Mouse (Mus musculus) liver, adult 2 months (tissue): ENCODE results near the gene Smim7. TPM values are rescaled to one million over a fixed set of nuclear protein-coding genes. Genes with fewer than 3 reads are reported as not detected.

ENCODE experiments used
- DNase-seq: peaks from one replicate; pipeline ENCODE4 v3.0.0-alpha.2; 2011; ENCODE audit warnings: low read depth, low spot score; ENCODE audit errors: extremely low read depth
- H3K27ac ChIP-seq: fragments of 200-500 bp; replicated peaks from 2 replicates; pipeline ENCODE4 v1.5.1; 2012; ENCODE audit warnings: low read depth, mild to moderate bottlenecking, control low read depth, inconsistent platforms, low read length; ENCODE audit not compliant: insufficient read depth
- H3K27me3 ChIP-seq: fragments of 200-500 bp; 2 replicates; pipeline ENCODE4 v1.6.1; 2012; ENCODE audit warnings: mild to moderate bottlenecking, moderate library complexity, low read length, inconsistent platforms; ENCODE audit not compliant: control insufficient read depth, insufficient read depth
- H3K36me3 ChIP-seq: fragments of 200-500 bp; 2 replicates; pipeline ENCODE4 v1.6.1; 2012; ENCODE audit warnings: low read length, inconsistent platforms; ENCODE audit not compliant: control insufficient read depth, insufficient read depth
- H3K4me1 ChIP-seq: fragments of 200-500 bp; 2 replicates; pipeline ENCODE4 v1.6.1; 2011; ENCODE audit warnings: low read length; ENCODE audit not compliant: control insufficient read depth, insufficient read depth
- H3K4me3 ChIP-seq: fragments of 200-500 bp; 2 replicates; pipeline ENCODE4 v1.5.1; 2011; ENCODE audit warnings: low read depth, mild to moderate bottlenecking, control low read depth, low read length, moderate library complexity; ENCODE audit not compliant: insufficient read depth
- H3K79me2 ChIP-seq: fragments of 200-500 bp; 2 replicates; pipeline ENCODE4 v1.6.1; 2012; ENCODE audit warnings: inconsistent platforms, mild to moderate bottlenecking, low read length, moderate library complexity; ENCODE audit not compliant: control insufficient read depth, insufficient read depth
- H3K9ac ChIP-seq: fragments of 200-500 bp; 2 replicates; pipeline ENCODE4 v1.6.1; 2012; ENCODE audit warnings: low read depth, mild to moderate bottlenecking, control low read depth, inconsistent platforms, low read length
- CTCF ChIP-seq: fragments of 200-500 bp; IDR thresholded peaks from 2 replicates; pipeline ENCODE4 v1.5.1; 2011; ENCODE audit warnings: low read depth, low read length, control low read depth
- POLR2A ChIP-seq: fragments of 200-500 bp; IDR thresholded peaks from 2 replicates; pipeline ENCODE4 v1.6.1; 2011; ENCODE audit warnings: low read length, control low read depth; ENCODE audit not compliant: insufficient read depth; ENCODE audit errors: extremely low read depth
- WGBS: fragments of 180-500 bp; shearing (Covaris S2); methylation state at CpG from one replicate; pipeline ENCODE4 v1.1.7; 2018; 5-methylcytosine and 5-hydroxymethylcytosine counted together
- polyA plus RNA-seq: library from polyadenylated mRNA; depleted of rRNA; stranded (reverse); fragments of >200 nt; gene quantifications from 2 replicates; pipeline ENCODE4 v1.2.3, GENCODE M21; 2012; rRNA removed
- total RNA-seq: library from RNA; depleted of rRNA; stranded (reverse); fragments of >200 nt; gene quantifications from 2 replicates; pipeline ENCODE4 v1.2.3, GENCODE M21; 2014; rRNA removed

Smim7 gene
- total and polyA plus RNA-seq, 2 experiments: 26.0 to 32.4 TPM

DNA sequence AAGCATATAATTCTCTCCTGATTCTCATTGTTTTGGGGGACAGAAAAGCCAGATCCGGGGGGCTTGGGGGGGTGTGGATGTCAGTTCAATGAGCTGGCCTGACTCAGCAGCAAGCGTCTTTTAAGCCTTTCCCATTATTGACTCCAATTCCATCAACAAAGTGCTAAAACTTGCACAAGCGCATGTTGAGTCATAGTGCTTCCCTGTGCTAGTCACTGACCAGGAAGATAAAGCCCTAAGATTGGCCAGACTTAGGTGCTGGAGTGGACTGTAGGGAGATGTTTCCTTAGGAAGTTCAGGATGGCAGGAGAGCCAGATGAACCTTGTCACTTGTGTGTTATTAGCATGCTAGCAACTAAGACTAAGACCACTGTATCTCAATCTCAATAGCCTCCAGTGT is 36.0 kb downstream of the Smim7 start:
- Histone ChIP-seq H3K27me3 (no peaks in the 10 kb centered on the region), H3K27ac (no peak overlapping the region), H3K36me3 (no peaks in the 10 kb centered on the region), H3K4me3 (no peak overlapping the region), H3K9ac (no peak overlapping the region), H3K4me1 (peaks cover 6% of the 10 kb centered on the region; the same call in 1 of the 2 replicates), H3K79me2 (peaks cover 51% of the 10 kb centered on the region)
- WGBS: 38% methylated on average over 3 of the region's 3 CpGs
- peak; percentile 70 for DNase-seq
- TF ChIP-seq CTCF (no peak), POLR2A (no peak)

DNA sequence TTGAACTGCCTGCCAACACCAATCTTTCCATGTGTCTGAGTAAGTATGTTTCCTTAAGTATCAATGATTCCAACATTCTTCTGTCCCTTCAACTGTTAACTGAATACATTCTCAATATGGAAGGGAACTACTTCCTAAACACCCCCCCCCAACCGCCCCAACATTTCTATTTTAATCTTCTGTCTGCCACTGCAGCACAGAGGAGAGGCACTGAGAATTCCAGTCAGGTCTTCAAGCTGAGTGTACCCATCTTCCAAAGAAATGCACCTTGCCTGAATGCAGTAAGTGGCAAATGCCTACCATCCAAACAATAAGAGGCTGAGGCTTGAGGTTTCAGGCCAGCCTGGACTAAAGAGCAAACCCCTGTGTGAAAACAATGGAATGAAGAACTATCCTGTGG is 38.8 kb downstream of the Smim7 start:
- no peak for DNase-seq

DNA sequence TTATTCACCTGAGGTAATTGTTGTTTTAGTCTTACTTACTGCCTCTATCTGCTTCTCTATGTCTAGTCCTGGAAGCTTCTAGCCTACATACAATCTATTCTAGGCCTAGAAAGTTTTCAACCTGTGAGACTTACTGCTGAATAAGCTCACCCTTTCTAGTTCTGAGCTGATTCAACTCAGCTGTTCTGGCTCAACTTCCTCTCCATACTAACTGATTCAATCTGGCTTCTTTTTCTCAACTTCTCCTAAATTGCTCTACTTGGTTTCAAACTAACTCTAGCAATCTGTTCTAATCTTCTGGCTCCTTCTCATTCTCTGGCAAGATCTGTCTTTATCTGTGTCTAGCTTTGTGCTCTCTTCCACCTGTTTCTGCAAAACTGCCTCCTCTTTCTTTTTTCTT is 49.0 kb downstream of the Smim7 start:
- H3K36me3 ChIP-seq: no peaks in the 10 kb centered on the region
- H3K4me3 ChIP-seq: no peak overlapping the region
- no peak overlapping the region for H3K9ac ChIP-seq
- H3K27me3 ChIP-seq: no peaks in the 10 kb centered on the region
- peaks cover 27% of the 10 kb centered on the region; the same call in 1 of the 2 replicates for H3K79me2 ChIP-seq
- no peak overlapping the region for H3K27ac ChIP-seq
- no peak for TF ChIP-seq CTCF
- TF ChIP-seq POLR2A: no peak
- H3K4me1 ChIP-seq: no peaks in the 10 kb centered on the region
- no peak for DNase-seq

More for the DNA sequence above, 38.8 kb downstream of the Smim7 start:
- 98% methylated on average over 1 of the region's 1 CpGs for WGBS
- Histone ChIP-seq H3K4me1 (peaks cover 6% of the 10 kb centered on the region; the same call in 1 of the 2 replicates), H3K79me2 (peaks cover 51% of the 10 kb centered on the region), H3K27ac (no peak overlapping the region), H3K27me3 (no peaks in the 10 kb centered on the region), H3K4me3 (no peak overlapping the region), H3K36me3 (no peaks in the 10 kb centered on the region), H3K9ac (no peak overlapping the region)
- TF ChIP-seq POLR2A (no peak), CTCF (no peak)

DNA sequence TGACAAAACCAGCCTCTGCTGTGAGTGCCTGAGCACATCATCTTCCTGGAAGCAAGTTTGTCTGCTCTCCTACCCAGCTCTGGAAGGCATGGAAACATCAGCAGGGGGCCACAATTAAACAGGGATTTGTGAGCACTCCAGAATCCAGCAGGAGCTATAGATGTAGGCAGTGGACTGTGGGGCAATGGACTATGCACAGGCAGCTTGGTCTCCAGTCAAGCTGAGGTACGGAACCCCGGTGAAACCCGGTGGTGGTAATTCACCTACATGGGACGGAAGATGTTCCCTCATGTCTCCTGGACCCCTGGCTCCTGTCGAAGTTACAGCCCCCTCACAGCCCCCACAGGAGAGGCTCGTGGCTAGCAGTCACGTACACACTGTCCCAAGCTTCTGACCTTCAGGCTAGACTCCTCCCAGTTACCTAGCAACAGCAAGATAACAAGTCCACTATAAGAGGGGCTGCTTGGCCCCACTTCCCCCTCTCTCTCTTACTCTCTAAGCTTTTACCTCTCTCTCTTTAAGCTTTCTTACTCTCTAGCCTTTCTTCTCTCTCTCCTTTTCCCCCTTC is 53.4 kb downstream of the Smim7 start:
- H3K4me1 ChIP-seq: no peaks in the 10 kb centered on the region
- no peak overlapping the region for H3K27ac ChIP-seq
- WGBS: 60% methylated on average over 7 of the region's 7 CpGs
- no peaks in the 10 kb centered on the region for H3K27me3 ChIP-seq
- H3K9ac ChIP-seq: no peak overlapping the region
- no peak for DNase-seq
- no peaks in the 10 kb centered on the region for H3K36me3 ChIP-seq
- no peak for TF ChIP-seq CTCF
- no peak for TF ChIP-seq POLR2A
- H3K79me2 ChIP-seq: peaks cover 34% of the 10 kb centered on the region
- H3K4me3 ChIP-seq: no peak overlapping the region

Other genes starting within 250 kb of the Smim7 start
- gene Eps15l1, start 149.6 kb downstream of the Smim7 start, total RNA-seq: 9.0 and 9.5 TPM in 2 replicates
- gene Eps15l1, start 149.6 kb downstream of the Smim7 start, polyA plus RNA-seq: 8.7 and 13.0 TPM in 2 replicates
- 2.2 and 3.1 TPM in 2 replicates for gene Calr3, start 127.2 kb downstream of the Smim7 start, total RNA-seq
- gene Calr3, start 127.2 kb downstream of the Smim7 start, polyA plus RNA-seq: 0.54 TPM in 2 replicates
- 1.8 and 2.1 TPM in 2 replicates for gene 1700030K09Rik, start 127.2 kb downstream of the Smim7 start, total RNA-seq
- gene 1700030K09Rik, start 127.2 kb downstream of the Smim7 start, polyA plus RNA-seq: 2.5 and 3.6 TPM in 2 replicates
- gene Cherp, start 95.9 kb downstream of the Smim7 start, total RNA-seq: 5.3 and 6.7 TPM in 2 replicates
- 16.2 and 22.7 TPM in 2 replicates for gene Cherp, start 95.9 kb downstream of the Smim7 start, polyA plus RNA-seq
- 20.0 and 26.5 TPM in 2 replicates for gene Slc35e1, start 78.5 kb downstream of the Smim7 start, total RNA-seq
- 55.6 and 59.8 TPM in 2 replicates for gene Slc35e1, start 78.5 kb downstream of the Smim7 start, polyA plus RNA-seq
- gene Med26, start 22.8 kb downstream of the Smim7 start, total RNA-seq: 1.3 and 1.8 TPM in 2 replicates
- 4.4 and 6.0 TPM in 2 replicates for gene Med26, start 22.8 kb downstream of the Smim7 start, polyA plus RNA-seq
- gene Tmem38a, start 967 bp upstream of the Smim7 start, total RNA-seq: 2.6 and 2.7 TPM in 2 replicates
- gene Tmem38a, start 967 bp upstream of the Smim7 start, polyA plus RNA-seq: 3.0 and 3.5 TPM in 2 replicates
- not detected in 2 replicates for gene Nwd1, start 75.6 kb upstream of the Smim7 start, total RNA-seq
- gene Nwd1, start 75.6 kb upstream of the Smim7 start, polyA plus RNA-seq: not detected in 2 replicates
- gene Sin3b, start 152.2 kb upstream of the Smim7 start, total RNA-seq: 47.9 and 59.7 TPM in 2 replicates
- gene Sin3b, start 152.2 kb upstream of the Smim7 start, polyA plus RNA-seq: 72.7 and 86.9 TPM in 2 replicates
- gene F2rl3, start 190.8 kb upstream of the Smim7 start, total RNA-seq: 0.07 TPM in 1 of 2 replicates, not detected in the other
- gene F2rl3, start 190.8 kb upstream of the Smim7 start, polyA plus RNA-seq: 0.06 and 0.15 TPM in 2 replicates